Mouse (Mus musculus): ENCODE measurements around the gene Gzf1. TPM values are rescaled to one million over a fixed set of nuclear protein-coding genes. Genes with fewer than 3 reads are reported as not detected.

The Gzf1 gene
- total and polyA plus RNA-seq, 2 experiments from 2014 or later = 15.5 to 21.4 TPM

DNA sequence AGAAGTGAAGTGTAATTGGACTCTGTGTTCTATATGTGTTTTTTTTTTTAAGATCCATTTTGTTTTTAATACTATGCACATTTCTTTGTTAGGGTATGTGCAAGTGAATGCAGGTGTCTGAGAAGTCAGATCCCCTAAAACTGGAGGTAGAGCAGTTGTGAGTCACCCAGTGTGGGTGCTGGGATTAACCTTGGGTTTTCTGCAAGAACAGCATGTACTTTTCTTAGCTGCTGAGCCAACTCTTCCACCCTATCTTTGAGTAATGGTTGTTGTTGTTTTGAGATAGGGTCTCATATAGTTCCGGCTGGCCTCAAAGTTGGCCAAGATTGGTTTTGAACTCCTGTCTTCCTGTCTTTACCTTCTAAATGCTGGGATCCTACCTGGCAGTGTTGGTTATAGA is 2.2 kb downstream of the Gzf1 start:
- Histone ChIP-seq H3K9ac (replicated peaks; ENCODE audit: low read length) (no peak overlapping the region), H3K4me2 (ENCODE audit: low read depth, low read length) (no peak overlapping the region), H3K36me3 (ENCODE audit: insufficient read depth, low read length) (peaks cover 25% of the 10 kb centered on the region), H3K4me1 (ENCODE audit: insufficient read depth, low read length) (peaks cover 16% of the 10 kb centered on the region), H3K27ac (no peak overlapping the region), H3K27me3 (ENCODE audit: insufficient read depth, low read length) (no peaks in the 10 kb centered on the region), H3K9me3 (ENCODE audit: low read length) (no peaks in the 10 kb centered on the region), H3K4me3 (ENCODE audit: low read length) (no peak overlapping the region)
- no peak for TF ChIP-seq CTCF (IDR thresholded peaks at IDR 0.05; ENCODE audit: low read depth)
- ATAC-seq (no peak), DNase-seq (ENCODE audit: low spot score) (no peak)
- WGBS = 91% methylated on average over 1 of the region's 1 CpGs

DNA sequence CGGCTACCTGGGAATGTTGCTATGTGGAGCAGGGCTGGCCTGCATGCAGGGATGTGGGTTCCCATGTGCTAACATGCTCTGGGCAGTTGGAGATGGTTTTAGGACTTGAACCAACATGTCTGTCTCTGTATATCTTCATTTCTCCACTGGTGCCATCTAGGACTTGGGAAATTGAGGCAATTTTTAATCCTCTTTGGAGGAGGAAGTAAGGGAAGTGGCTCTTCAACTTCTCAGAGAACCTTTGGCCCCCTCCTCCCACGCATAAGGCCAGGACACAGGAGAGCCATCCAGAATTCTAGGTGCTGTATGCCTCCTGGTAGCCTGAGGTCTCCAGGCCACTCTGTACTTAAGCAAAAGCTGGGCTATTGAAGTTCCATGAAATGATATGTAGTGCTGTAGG is 4.1 kb downstream of the Gzf1 start:
- H3K27ac ChIP-seq = no peak overlapping the region
- no peak for DNase-seq (ENCODE audit: low spot score)
- TF ChIP-seq CTCF (IDR thresholded peaks at IDR 0.05; ENCODE audit: low read depth) = no peak
- 98% methylated on average over 2 of the region's 2 CpGs for WGBS
- no peak overlapping the region for H3K4me2 ChIP-seq (ENCODE audit: low read depth, low read length)
- peaks cover 36% of the 10 kb centered on the region for H3K36me3 ChIP-seq (ENCODE audit: insufficient read depth, low read length)
- no peak for ATAC-seq
- no peaks in the 10 kb centered on the region for H3K9me3 ChIP-seq (ENCODE audit: low read length)
- no peak overlapping the region for H3K9ac ChIP-seq (replicated peaks; ENCODE audit: low read length)
- no peaks in the 10 kb centered on the region for H3K27me3 ChIP-seq (ENCODE audit: insufficient read depth, low read length)
- H3K4me1 ChIP-seq (ENCODE audit: insufficient read depth, low read length) = peaks cover 15% of the 10 kb centered on the region
- H3K4me3 ChIP-seq (ENCODE audit: low read length) = no peak overlapping the region

DNA sequence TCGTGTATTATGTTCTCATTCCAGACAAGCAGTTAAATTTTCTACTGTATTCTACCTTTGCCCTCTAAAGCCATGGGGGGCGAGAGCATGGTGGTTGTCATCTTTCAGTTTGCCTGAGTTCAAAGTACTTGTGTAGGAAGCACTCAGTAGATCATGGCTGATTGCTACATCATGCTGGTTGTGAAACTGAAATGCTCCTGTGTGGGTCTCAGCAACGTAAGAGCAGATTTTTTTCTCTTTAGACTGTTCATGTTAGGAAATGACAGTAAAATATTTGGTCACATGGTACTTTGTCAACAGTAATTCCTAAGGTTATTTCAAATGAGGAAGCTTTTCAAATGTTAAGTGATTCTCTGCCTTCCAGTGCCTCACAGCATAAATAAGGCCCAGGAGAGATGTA is 4.9 kb downstream of the Gzf1 start:
- Histone ChIP-seq H3K4me3 (ENCODE audit: low read length) (no peak overlapping the region), H3K27me3 (ENCODE audit: insufficient read depth, low read length) (no peaks in the 10 kb centered on the region), H3K9ac (replicated peaks; ENCODE audit: low read length) (no peak overlapping the region), H3K27ac (no peak overlapping the region), H3K4me1 (ENCODE audit: insufficient read depth, low read length) (peaks cover 11% of the 10 kb centered on the region), H3K36me3 (ENCODE audit: insufficient read depth, low read length) (peaks cover 43% of the 10 kb centered on the region), H3K9me3 (ENCODE audit: low read length) (no peaks in the 10 kb centered on the region), H3K4me2 (ENCODE audit: low read depth, low read length) (no peak overlapping the region)
- TF ChIP-seq CTCF (IDR thresholded peaks at IDR 0.05; ENCODE audit: low read depth) = no peak
- no peak for ATAC-seq
- no peak for DNase-seq (ENCODE audit: low spot score)
- WGBS = 93% methylated on average over 3 of the region's 3 CpGs

DNA sequence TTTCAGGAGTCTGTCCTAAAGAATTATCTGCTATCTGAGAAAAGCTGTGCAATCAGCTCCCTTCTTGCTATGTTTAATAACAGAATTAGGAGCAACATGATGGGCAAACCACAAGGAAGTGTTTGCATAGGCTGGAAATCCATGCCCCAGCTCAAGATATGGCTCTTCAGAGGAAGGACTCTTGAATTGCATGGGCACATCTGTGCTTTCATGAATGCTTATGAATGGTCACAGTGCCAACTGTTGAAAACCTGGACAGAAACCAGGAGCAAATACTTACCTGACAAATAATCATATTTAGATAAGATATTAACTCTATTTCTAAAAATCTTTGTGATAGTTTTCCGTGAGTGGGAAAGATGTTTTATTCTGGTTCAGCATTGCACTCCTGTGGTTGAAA is 6.0 kb downstream of the Gzf1 start:
- 100% methylated on average over 1 of the region's 1 CpGs for WGBS

DNA sequence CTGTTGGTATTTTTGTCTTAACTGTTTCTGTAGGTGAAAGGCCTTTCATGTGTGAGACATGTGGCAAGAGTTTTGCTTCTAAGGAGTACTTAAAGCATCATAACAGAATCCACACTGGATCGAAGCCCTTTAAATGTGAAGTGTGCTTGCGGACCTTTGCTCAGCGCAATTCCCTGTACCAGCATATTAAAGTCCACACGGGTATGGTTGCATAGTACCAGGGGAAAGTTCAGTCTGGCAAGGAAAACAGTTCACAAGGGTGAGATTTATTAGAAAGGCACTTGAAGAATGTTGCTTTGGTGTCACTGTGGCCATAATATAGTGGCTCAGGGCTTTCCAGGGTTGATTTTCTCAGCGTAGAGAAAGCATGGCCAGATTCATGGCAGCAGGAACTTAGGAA is 7.1 kb downstream of the Gzf1 start:
- no peak overlapping the region for H3K9ac ChIP-seq (replicated peaks; ENCODE audit: low read length)
- H3K27me3 ChIP-seq (ENCODE audit: insufficient read depth, low read length) = no peaks in the 10 kb centered on the region
- H3K27ac ChIP-seq = no peak overlapping the region
- no peak for DNase-seq (ENCODE audit: low spot score)
- no peak for TF ChIP-seq CTCF (IDR thresholded peaks at IDR 0.05; ENCODE audit: low read depth)
- 97% methylated on average over 5 of the region's 5 CpGs for whole genome bisulfite sequencing
- H3K36me3 ChIP-seq (ENCODE audit: insufficient read depth, low read length) = peaks cover 61% of the 10 kb centered on the region
- no peak for ATAC-seq
- H3K4me1 ChIP-seq (ENCODE audit: insufficient read depth, low read length) = no peaks in the 10 kb centered on the region
- H3K4me3 ChIP-seq (ENCODE audit: low read length) = no peak overlapping the region
- H3K9me3 ChIP-seq (ENCODE audit: low read length) = no peaks in the 10 kb centered on the region
- H3K4me2 ChIP-seq (ENCODE audit: low read depth, low read length) = no peak overlapping the region

More for the DNA sequence above, 6.0 kb downstream of the Gzf1 start:
- TF ChIP-seq CTCF (IDR thresholded peaks at IDR 0.05; ENCODE audit: low read depth) = no peak
- DNase-seq (ENCODE audit: low spot score) = no peak
- ATAC-seq = no peak
- H3K4me3 ChIP-seq (ENCODE audit: low read length) = no peak overlapping the region
- peaks cover 6% of the 10 kb centered on the region for H3K4me1 ChIP-seq (ENCODE audit: insufficient read depth, low read length)
- no peaks in the 10 kb centered on the region for H3K27me3 ChIP-seq (ENCODE audit: insufficient read depth, low read length)
- no peak overlapping the region for H3K9ac ChIP-seq (replicated peaks; ENCODE audit: low read length)
- no peaks in the 10 kb centered on the region for H3K9me3 ChIP-seq (ENCODE audit: low read length)
- H3K4me2 ChIP-seq (ENCODE audit: low read depth, low read length) = no peak overlapping the region
- peaks cover 54% of the 10 kb centered on the region for H3K36me3 ChIP-seq (ENCODE audit: insufficient read depth, low read length)
- H3K27ac ChIP-seq = no peak overlapping the region

DNA sequence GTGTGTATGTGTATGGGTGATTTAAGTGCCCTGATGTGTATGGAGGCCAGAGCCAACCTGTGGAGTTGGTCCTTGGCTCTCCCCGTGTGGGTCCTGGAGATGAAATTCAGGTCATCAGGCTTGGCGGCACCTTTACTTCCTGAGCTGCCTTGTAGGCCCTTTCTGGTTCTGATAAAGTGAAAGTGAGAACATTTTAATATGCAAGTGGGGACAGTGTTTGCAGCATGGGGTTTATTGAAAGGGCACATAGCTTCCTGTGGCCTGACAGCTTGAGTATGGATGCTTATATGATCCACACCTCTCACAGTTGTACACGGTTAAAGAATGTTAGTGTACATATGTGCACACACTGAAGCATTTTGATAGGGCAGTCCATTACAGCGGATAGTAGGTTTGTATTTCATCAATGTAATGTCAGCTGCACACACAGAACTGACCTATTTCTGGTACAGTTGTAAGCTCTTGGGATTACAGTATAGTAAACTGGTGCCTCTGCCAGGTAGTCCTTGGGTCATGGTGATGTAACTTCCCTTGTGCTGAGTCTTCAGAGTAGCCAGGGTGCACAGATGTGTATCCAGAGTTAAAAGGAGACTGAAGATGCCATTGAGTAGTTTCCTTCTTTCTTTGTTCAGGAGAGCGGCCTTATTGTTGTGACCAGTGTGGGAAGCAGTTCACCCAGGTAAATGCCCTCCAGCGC is 8.8 kb downstream of the Gzf1 start:
- no peak for DNase-seq (ENCODE audit: low spot score)
- TF ChIP-seq CTCF (IDR thresholded peaks at IDR 0.05; ENCODE audit: low read depth) = no peak
- WGBS = 91% methylated on average over 6 of the region's 6 CpGs
- no peak overlapping the region for H3K27ac ChIP-seq
- no peak overlapping the region for H3K4me3 ChIP-seq (ENCODE audit: low read length)
- H3K4me1 ChIP-seq (ENCODE audit: insufficient read depth, low read length) = no peaks in the 10 kb centered on the region
- no peak overlapping the region for H3K4me2 ChIP-seq (ENCODE audit: low read depth, low read length)
- H3K9ac ChIP-seq (replicated peaks; ENCODE audit: low read length) = no peak overlapping the region
- ATAC-seq = no peak
- no peaks in the 10 kb centered on the region for H3K9me3 ChIP-seq (ENCODE audit: low read length)
- H3K36me3 ChIP-seq (ENCODE audit: insufficient read depth, low read length) = peaks cover 61% of the 10 kb centered on the region
- no peaks in the 10 kb centered on the region for H3K27me3 ChIP-seq (ENCODE audit: insufficient read depth, low read length)

DNA sequence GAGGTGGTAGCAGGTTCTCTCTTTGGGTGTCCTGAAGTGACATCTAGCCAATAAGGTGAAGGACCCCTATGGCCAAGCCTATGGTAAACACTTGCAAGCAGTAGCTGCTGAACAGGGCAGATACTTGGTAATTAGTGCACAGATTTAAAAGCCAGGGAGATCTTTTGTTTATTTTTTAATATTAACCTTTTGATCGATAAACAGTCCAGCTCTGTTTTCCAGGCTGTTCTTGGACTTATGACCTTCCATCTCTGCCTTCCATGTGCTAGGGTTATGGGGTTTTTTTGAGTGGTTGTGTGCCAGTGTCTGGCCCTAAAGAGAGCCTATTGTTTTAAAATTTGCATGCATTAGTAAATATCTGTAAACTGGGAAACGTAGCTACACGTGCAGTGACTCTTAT is 9.5 kb downstream of the Gzf1 start:
- H3K36me3 ChIP-seq (ENCODE audit: insufficient read depth, low read length) = peaks cover 55% of the 10 kb centered on the region
- no peak overlapping the region for H3K9ac ChIP-seq (replicated peaks; ENCODE audit: low read length)
- H3K4me3 ChIP-seq (ENCODE audit: low read length) = no peak overlapping the region
- 92% methylated on average over 3 of the region's 3 CpGs for WGBS
- TF ChIP-seq CTCF (IDR thresholded peaks at IDR 0.05; ENCODE audit: low read depth) = no peak
- no peaks in the 10 kb centered on the region for H3K4me1 ChIP-seq (ENCODE audit: insufficient read depth, low read length)
- no peaks in the 10 kb centered on the region for H3K9me3 ChIP-seq (ENCODE audit: low read length)
- ATAC-seq = no peak
- H3K27ac ChIP-seq = no peak overlapping the region
- no peak for DNase-seq (ENCODE audit: low spot score)
- no peak overlapping the region for H3K4me2 ChIP-seq (ENCODE audit: low read depth, low read length)
- no peaks in the 10 kb centered on the region for H3K27me3 ChIP-seq (ENCODE audit: insufficient read depth, low read length)

Measured in hindbrain, postnatal 0 days (tissue).